Mouse (Mus musculus) gastrocnemius, postnatal 10 days (tissue): ENCODE data around the gene Prss16. TPM values are rescaled to one million over a fixed set of nuclear protein-coding genes. Genes with fewer than 3 reads are reported as not detected.
A peak's percentile ranks its signal among the peaks of the same experiment; 100 is the strongest.

Experiments
- DNase-seq: peaks from one replicate; pipeline ENCODE4 v3.0.0; 2021; ENCODE audit warnings: mixed read lengths
- long read RNA-seq, 2 experiments: library from polyadenylated mRNA; stranded (forward); transcript quantifications; one replicate each; pipeline ENCODE4 v2.0.0; 2021
- total RNA-seq, 2 experiments: library from RNA; stranded (reverse); gene quantifications; 2 replicates each; pipeline ENCODE4 v1.2.3; 2021

Gene Prss16
- not detected for total RNA-seq
- long read RNA-seq, experiment 1: 0 reads
- long read RNA-seq, experiment 2: 0 reads

DNA sequence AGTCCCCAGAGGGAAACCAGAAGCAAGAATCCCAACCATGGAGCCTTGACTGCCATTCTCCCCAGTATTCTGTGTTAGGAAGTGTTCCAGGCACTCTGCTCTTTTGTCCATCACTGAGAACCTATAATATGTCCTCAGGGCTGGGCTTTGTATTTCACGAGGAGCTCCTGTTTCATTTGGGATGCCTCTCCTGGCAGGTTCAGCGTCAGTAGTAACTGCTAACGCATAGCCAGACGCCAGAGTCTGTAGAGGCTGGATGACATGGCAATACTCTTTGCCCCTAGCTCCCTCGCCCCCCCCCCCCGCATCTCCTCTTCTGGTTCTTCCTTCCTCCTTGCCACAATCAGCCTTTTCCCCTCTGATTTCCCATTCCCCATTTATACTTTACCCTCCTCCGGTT is at the start of gene Prss16:
Gene Prss16, minus strand, starts transcription at position 101 of the 400 bp plus-strand sequence.
- DNase-seq: no peak

DNA sequence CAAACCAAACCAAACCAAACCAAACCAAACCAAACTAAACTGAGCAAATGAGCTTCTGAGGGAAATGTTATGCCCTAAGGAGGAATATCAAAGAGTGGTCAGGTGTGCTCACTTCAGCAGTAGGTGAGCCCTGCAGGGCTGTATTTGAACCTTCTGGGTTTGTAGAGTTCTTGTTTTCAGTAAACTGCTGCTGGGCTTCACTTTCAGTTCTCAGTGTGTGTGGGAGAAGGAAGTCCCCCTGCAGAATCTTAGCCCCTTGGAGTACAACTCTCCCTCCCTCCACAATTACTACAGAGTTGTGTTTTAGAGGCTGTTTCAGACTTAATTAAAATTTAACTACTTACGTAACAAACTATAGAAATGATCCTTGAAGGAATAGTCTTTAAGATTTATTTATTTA is 44.2 kb upstream of the Prss16 start:
- DNase-seq: no peak

DNA sequence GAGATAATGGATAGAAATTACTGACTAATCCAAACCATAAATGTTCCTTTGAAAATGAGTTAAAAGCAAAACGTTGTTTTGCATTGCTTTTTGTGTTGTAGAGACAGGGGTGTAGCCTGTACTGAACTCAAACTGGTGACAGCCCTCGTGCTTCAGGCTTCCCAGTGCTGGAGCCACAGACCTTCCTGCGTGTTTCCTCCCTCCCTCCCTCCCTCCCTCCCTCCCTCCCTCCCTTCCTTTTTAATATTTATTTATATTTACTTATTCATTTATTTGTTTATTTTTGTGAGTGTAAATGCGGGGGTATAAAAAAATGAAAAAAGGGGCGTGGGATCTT is 41.9 kb upstream of the Prss16 start:
- DNase-seq: no peak

DNA sequence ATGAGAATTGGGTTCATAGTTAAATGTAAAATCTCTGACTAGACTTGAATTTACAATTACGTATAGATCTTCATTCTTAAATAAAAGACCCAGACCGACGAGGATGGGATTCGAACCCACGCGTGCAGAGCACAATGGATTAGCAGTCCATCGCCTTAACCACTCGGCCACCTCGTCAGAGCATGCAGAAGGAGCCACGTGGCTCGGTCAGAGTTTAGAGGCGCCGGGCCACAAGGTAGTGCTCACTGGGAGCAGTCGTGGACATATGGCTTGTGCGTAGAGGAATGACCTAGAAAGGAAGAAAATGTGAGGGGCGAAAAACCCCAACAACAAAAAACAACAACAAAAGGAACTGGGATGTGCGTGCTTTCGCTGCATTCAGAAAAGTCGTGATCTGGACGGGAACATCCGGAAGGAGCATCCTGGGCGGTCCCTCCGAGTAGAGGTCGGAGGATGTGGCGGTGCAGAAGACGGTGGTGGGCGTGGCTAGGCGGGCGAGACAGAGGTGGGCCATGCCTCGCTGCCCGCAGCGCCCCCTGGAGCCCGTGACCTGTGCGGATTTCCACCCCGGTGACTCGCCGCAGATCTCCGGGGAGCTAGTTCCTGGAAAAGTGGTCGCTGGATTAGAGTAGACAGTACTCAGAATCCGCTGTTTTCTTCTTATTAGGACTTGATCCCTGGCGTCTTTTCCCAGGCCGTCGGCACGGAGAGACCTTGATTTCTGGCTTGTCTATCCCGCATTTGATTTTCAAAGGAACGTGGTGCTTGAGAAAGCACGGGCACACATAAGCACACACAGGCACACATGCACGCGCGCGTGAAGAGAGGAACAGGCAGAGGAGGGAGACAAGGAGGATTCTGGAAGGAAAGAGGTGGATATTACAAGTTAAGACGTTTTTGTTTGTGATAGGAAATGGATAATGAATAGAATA is 41.3 kb upstream of the Prss16 start:
- peak; percentile 83 for DNase-seq

DNA sequence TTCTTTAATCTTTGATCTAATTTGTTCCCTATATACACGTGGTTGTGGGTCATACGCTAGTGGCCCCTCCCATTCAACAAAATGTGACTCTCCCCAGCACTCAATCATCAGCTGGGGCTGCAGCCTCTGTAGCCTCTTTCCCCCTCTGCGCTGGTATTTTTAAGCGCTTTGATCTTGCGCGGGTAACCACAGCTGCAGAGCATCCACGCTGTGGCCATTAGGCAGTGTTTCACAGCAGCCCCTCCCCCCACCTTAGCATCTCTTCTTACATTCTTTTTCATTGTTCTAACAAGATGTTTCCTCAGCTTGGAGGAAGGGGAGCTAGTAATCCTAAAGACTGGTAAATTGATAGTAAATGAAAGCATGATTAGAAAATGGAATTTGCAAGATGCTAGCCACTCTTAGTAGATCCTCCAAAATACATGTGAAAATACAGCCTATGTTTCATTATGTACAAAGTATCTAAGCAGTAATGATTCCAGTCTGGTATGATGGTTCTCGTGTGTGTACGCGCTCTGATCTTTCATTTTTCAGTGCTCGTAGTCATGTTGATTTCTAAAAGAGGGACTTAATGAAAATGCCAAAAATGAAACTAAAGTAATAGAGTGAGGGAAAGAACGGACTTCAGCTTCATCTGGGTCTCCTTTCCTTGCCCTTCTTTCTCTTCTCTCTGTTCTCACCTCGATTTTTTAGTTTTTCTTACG is 40.3 kb upstream of the Prss16 start:
- no peak for DNase-seq

DNA sequence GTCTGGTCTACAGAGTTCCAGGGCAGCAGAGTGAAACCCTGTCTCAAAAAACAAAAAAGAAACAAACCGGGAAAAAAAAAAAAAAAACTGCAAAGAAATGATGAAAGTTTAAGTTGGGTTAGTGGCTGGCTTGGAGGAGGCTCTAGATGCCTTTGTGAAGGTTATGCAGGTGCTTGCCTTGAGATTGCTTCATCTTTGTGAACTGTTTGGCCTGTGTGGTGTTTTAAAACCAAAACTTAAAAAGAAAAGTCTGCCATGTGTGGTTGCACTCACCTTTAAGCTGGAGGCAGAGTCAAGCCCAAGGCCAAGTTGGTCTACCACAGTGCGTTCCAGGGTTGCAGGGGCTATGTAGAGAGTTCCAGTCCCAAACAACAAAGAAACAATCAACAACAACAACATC is 39.5 kb upstream of the Prss16 start:
- DNase-seq: no peak

DNA sequence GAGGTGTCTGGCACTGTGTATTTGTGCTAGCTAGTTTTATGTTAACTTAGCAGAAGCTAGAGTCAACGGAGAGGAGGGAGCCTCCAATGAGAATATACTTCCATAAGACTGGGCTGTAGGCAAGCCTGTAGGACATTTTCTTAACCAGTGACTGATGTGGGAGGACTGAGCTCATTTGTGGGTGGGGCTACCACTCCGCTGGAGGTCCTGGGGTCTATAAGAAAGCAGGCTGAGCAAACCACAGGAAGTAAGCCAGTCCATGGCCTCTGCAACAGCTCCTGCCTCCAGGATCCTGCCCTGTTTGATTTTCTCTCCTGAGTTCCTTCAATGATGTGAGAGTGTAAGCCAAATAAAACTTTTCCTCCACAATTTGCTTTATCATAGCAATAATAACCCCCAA is 35.8 kb upstream of the Prss16 start:
- DNase-seq: no peak

DNA sequence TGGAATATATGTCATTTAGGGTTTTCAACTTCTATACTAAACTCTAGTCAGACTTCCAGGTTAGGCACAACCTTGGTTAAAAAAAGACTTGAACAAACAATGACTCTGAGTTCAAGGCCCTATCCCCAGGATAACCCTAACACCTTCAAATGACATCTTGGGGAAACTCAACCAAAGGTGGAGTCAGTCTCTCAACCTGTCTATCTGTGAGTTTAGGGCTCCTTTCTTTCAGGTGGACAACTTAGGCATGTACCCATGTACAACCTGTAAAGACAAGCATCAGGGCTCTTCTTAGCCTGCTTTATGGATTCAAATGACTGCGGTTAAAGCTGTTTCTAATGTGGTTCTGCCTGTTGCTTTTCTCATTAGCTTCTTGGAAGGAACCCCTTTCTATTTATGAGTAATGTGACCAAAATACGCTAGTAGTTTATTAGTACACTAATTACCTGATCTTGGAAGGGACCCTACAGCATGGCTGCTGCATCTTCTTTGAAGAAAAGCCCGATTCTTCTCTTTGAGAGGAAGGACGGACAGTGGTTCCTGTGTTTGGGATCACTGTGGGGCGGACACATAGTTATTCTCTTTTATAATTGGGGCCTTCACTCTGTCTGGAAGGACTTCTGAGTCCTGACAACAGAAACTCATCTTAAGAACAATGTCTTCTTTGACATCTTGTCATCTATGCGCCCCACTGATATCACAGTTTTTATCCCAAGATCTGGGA is 35.1 kb upstream of the Prss16 start:
- no peak for DNase-seq

DNA sequence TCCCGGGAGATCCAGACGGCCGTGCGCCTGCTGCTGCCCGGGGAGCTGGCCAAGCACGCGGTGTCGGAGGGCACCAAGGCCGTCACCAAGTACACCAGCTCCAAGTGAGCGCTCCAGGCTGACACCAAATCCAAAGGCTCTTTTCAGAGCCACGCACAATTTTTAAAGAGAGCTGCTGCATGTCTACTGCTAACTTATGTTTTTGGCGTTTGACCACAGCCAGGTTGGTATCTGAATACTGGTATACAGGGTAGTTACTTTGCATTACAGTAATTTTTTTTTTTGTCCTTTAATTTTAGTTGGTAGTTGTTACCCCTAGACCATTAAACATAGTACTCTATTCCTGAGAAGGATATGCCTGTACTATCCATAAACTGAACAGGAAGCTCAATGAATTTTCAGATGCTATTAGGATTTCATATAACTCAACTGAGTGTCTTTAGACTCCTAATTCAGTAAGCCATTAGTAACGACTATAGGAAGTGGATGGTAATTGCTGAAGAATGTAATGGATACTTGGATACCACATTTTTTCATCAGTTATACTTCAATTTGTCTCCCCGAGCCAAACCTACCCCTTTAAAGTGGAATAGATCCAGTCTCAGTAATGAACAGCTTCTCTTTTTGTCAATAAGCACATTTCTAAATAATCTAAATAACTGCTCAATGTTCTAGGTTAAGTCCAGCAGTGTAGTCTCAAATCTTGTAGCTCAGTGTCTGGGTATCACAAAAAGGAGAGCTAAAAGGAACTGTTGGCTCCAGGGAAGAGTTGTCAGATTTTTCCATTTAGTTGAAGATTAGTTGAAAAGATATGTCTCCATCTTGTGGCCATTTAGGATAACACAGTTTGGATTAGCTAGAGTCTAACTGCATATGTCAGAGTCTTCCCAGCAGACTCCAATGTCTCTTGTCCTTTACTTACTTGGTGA is 34.2 kb upstream of the Prss16 start:
- DNase-seq: no peak

DNA sequence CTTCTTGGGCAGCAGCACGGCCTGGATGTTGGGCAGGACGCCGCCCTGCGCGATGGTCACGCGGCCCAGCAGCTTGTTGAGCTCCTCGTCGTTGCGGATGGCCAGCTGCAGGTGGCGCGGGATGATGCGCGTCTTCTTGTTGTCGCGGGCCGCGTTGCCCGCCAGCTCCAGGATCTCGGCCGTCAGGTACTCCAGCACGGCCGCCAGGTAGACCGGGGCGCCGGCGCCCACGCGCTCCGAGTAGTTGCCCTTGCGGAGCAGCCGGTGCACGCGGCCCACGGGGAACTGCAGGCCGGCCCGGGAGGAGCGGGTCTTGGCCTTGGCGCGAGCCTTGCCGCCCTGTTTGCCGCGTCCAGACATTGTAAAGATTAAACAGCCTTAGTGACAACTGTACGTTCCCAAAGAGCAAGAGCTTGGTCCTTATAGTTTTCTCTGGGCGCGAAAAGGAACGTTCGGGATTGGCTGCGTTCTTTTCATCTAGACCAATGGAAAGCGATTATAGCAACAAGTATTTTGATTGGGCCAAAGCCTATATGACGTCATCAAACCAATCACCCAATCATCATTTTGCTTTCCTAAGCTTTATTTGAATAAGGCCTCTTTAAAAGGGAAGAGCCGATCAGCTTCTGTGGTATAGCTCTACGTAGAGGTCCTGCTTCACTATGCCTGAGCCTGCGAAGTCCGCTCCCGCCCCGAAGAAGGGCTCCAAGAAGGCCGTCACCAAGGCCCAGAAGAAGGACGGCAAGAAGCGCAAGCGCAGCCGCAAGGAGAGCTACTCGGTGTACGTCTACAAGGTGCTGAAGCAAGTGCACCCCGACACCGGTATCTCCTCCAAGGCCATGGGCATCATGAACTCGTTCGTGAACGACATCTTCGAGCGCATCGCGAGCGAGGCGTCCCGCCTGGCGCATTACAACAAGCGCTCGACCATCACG is 33.3 kb upstream of the Prss16 start, which contains the start of the genes Hist1h2ag and Hist1h2bj:
Gene Hist1h2ag, minus strand, starts transcription at position 377 of the 935 bp plus-strand sequence.
Gene Hist1h2bj, plus strand, starts transcription at position 647 of the 935 bp plus-strand sequence.
- DNase-seq: peak; percentile 53

DNA sequence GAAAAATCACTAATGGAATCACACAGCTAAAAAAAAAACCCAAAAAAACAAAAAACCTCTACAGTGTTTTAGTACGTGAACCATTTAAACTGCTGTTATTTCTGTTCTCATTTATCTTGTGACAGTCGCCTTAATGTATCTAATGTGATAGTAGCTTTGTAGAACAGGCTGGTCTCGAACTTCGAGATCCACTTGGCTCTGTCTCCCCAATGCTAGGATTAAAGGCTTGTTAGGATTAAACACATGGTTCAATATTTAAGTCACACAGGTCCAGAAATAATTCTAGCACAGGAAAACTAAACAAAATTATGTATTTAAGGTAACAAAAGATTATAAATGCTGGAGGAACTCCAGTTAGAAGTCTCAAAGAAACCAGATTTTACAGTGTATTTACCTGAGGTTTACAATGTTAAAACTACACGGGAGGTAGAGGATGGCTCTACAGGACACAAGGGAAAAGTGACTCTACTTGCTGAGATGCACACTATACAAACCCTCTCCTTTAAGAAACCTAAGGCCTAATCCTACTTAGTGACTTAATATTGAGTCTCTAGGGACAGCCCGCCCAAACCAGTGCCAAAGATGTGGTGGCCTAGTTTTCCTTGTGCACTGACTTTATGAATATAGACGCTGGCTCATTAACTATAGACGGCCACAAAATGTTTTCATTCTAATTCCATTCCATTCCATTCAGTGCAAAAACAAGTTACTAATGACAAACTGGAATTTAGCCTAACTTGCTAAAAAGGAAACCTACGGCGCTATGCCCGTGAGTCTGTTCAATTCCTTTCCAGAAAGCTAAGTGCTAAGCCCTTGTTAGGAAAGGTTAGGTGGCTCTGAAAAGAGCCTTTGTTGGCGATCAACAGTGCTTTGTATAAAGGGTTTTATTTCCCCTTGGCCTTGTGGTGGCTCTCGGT is 32.4 kb upstream of the Prss16 start:
- DNase-seq: no peak

DNA sequence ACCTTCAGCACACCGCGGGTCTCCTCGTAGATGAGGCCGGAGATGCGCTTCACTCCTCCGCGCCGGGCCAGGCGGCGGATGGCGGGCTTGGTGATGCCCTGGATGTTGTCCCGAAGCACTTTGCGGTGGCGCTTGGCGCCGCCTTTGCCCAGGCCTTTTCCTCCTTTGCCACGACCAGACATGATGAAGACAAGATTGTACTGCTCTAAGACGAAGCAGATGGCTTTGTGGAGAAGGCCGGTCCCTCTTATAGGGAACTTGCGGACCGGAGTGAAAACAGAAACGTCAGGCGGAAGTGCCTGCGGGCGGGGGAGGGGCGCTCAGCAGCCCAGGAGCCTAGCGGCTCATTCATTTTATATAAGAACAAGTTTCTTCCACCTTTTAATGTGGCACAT is 31.6 kb upstream of the Prss16 start, which contains the start of gene Hist1h4i:
Gene Hist1h4i, minus strand, starts transcription at position 221 of the 395 bp plus-strand sequence.
- DNase-seq: peak; percentile 90

DNA sequence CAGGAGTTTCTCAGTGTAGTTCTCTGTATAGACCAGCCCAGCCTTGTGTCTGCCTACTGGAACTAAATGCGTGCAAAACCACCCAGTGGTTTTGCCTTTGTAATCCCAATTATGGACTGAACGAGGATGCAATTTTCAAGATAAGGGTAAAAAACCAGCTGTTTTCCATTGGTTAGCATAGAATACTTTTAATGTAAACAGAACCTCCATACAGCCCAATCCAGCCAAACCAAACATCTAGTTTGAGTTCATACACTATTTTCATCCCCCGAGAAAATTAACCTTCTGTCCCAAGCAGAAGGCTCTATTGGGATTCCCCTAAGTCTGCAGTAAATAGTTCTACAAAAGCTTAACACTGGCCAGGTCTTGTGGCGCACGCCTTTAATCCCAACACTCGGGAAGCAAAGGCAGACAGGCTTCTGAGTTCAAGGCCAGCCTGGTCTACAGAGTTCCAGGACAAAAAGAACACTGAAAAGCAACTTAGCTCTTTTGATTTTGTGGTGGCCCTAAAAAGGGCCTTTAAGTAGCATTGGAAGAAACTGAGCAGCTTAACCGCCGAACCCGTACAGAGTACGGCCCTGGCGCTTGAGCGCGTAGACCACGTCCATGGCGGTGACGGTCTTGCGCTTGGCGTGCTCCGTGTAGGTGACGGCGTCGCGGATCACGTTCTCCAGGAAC is 31.1 kb upstream of the Prss16 start:
- DNase-seq: no peak

DNA sequence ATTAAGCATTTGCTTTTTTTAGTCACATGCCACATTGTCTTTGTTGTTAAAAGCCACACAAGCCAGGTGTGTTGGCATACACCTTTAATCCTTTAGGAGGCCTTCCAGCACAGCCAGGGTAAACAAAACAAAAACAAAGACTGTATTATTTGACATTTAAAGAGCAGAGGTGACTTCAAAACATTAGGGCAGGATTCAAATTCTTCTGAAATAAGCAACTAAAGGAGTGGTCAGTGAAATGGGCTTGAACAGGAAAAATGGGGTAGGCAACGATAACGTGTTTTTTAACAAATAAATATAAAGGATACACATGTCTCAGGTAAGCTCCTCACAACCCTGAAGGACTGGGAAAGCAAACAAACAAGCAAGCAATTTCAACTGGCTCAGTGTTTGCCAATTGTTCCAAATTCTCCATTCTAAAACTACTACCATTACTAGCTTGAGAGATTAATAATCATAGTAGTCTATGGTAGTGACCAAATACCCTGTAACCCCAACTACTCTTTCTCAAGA is 30.5 kb upstream of the Prss16 start:
- DNase-seq: no peak

DNA sequence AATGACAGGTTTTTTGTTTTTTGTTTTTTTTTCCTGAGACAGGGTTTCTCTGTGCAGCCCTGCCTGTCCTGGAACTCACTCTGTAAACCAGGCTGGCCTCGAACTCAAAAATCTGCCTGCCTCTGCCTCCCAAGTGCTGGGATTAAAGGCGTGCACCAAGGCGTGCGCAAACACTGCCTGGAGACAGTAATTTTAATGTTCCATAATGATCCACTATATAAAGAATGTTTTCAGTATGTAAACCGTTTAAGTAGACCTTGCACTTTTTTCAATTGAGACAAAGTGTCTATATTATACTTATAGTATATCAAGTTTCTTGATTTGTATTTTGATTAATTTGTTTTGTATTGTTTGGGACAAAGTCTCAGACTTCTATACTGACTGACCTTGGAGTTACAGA is 29.8 kb upstream of the Prss16 start:
- no peak for DNase-seq

DNA sequence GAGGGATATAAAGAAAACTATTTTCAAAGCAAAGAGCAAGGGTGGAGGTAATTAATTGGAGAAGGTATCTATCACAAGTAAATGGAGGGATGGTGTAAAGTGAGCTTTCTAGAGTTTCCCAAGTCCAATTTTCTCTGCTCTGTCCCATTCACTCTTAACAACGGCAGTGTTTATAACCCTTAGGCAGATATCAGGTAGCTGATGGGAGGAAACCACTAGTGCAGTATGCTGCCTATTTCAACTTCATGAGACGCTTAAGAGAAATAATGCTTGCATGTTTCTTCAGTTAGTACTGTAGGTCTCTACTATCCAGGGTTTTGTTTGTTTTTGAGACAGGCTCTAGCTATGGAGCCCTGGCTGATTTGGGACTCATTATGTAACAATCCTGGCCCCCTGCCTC is 27.9 kb upstream of the Prss16 start:
- no peak for DNase-seq

DNA sequence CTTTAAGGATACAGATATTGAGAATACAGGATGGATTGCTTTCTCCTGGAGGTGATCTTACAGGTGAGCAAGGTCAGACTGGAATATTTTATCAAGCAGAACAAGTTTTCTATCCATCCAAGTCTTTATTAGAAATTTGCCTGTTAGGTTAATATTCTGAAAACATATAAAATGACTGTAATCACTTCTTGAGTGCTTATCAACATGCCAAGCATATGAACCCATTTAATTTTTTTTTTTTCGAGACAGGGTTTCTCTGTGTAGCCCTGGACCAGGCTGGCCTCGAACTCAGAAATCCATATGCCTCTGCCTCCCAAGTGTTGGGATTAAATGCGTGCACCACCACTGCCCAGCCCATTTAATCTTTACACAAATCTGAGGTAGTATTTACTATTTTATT is 27.4 kb upstream of the Prss16 start:
- DNase-seq: no peak
